Comparison of ENCODE assay signal across 23 mouse cellular contexts in the genomic region with DNA sequence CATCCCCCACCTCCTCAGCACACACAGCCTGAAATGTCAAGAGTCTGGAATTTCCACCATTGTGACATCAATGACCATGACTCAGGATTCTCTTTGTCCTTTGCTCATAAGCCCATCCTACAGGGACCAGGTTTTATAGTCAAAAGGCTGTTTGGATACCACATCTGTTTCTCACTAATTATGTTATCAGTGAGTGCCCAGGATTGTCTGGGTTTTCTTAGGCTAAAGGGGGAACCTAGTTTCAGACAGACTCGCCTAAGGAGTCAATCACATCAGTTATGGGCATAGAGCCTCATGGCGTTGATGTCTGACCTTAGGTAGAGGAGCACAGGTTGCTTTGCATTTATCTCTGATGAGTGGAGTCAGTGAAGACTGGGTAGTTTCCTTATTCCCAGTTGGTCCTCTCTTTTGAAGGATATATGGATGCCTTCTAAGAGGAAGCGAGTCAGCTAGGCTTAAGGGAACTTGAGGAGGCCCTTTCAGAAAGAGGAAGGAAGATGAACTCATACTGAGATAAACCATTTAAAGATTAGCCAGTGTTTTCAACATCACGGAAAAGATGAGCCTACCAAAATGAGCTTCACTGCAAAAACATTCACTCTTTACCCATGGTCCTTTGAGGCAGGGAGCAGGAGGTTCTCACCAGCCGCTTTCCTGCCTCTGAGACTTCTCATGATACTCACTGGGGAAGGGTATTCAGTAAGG.
DNase-seq lines count a peak whose midpoint lies in the region; ATAC-seq and TF ChIP-seq lines count a peak whose summit lies in the region.
"Had no signal": no experiment of that assay in that cellular context is flagged by ENCODE, and none has a peak within 500 bp of the region (broad histone marks: within the 10 kb centered on the region; RNA-seq: fewer than 3 reads in every experiment).

No protein-coding gene starts in this region.

- H3K4me1 ChIP-seq in G1E (ENCODE audit: insufficient read depth, low read depth, low read length): peaks cover 46% of the 10 kb centered on the region
- no peaks in the 10 kb centered on the region for H3K4me1 ChIP-seq in midbrain, postnatal 0 days (ENCODE audit: insufficient read depth, low read length)
- H3K4me1 ChIP-seq: embryonic facial prominence, embryonic 12.5 days; forebrain, embryonic 13.5 days; heart, embryonic 10.5 days; midbrain, embryonic 13.5 days had no signal

- no peaks in the 10 kb centered on the region for H3K27me3 ChIP-seq in G1E (ENCODE audit: insufficient read depth, low read length)
- no peaks in the 10 kb centered on the region for H3K27me3 ChIP-seq in splenic B cell, adult 2 months (ENCODE audit: control insufficient read depth, insufficient read depth, low read length, poor library complexity, severe bottlenecking)
- no peaks in the 10 kb centered on the region; the same call in 1 of the 2 replicates for H3K27me3 ChIP-seq in midbrain, postnatal 0 days (ENCODE audit: insufficient read depth, low read length)

- peak; percentile 64 for ATAC-seq in G1E (ENCODE audit: extremely low read depth, insufficient number of reproducible peaks, low FRiP score, poor library complexity, severe bottlenecking)
- peak; percentile 88 for ATAC-seq in granulocyte monocyte progenitor cell, adult 5-6 weeks (replicated peaks; ENCODE audit: poor library complexity, severe bottlenecking)
- no peak for ATAC-seq in midbrain, postnatal 0 days (ENCODE audit: low FRiP score)
- ATAC-seq in frontal cortex, adult (ENCODE audit: low TSS enrichment): no peak
- ATAC-seq: forebrain, embryonic 13.5 days; midbrain, embryonic 13.5 days had no signal

- TF ChIP-seq CTCF in G1E (IDR thresholded peaks at IDR 0.05; ENCODE audit: low read depth, low read length): no peak
- no peak for TF ChIP-seq CTCF in midbrain, postnatal 0 days (IDR thresholded peaks at IDR 0.05)

- DNase-seq in heart, adult 9 months (ENCODE audit: low spot score in 2 of 2): peak; percentile 3 to 29
- DNase-seq in heart, adult 11 months: no peak
- DNase-seq in G1E (ENCODE audit: low spot score): no peak
- peak; percentile 0 for DNase-seq in splenic B cell, adult 2 months (ENCODE audit: low read depth, low spot score)
- DNase-seq in midbrain, postnatal 0 days (ENCODE audit: low spot score): no peak
- DNase-seq: B cell, adult 2 months; cerebellum, adult 9-10 months; gastrocnemius, postnatal 25 days; kidney, adult 18-20 months; left cerebral cortex, postnatal 4 days; liver; lung, adult 18-20 months; right cerebral cortex, postnatal 4 days; thymus, postnatal 14 days had no signal

- 83% methylated on average over 5 of the region's 5 CpGs for WGBS in midbrain, postnatal 0 days

- H3K27ac ChIP-seq in midbrain, postnatal 0 days (ENCODE audit: low read depth, low read length): no peak overlapping the region
- H3K27ac ChIP-seq: embryonic facial prominence, embryonic 12.5 days; forebrain, embryonic 13.5 days; heart, embryonic 10.5 days; kidney, postnatal 0 days; midbrain, embryonic 13.5 days; stomach, postnatal 0 days had no signal

- no peaks in the 10 kb centered on the region for H3K36me3 ChIP-seq in G1E (replicated peaks)
- H3K36me3 ChIP-seq in splenic B cell, adult 2 months (ENCODE audit: control insufficient read depth, insufficient read depth, low read length, poor library complexity, severe bottlenecking): no peaks in the 10 kb centered on the region
- H3K36me3 ChIP-seq in midbrain, postnatal 0 days (ENCODE audit: insufficient read depth, low read length): no peaks in the 10 kb centered on the region
- H3K36me3 ChIP-seq: embryonic facial prominence, embryonic 12.5 days; heart, embryonic 10.5 days; midbrain, embryonic 13.5 days had no signal

- H3K4me2 ChIP-seq in midbrain, postnatal 0 days (ENCODE audit: low read depth, low read length, poor library complexity, severe bottlenecking): no peak overlapping the region
- H3K4me2 ChIP-seq: embryonic facial prominence, embryonic 12.5 days; forebrain, embryonic 13.5 days; midbrain, embryonic 13.5 days had no signal

- no peak overlapping the region for H3K4me3 ChIP-seq in G1E (ENCODE audit: low read depth, low read length)
- no peak overlapping the region for H3K4me3 ChIP-seq in midbrain, postnatal 0 days (ENCODE audit: low read depth, low read length)
- H3K4me3 ChIP-seq: embryonic facial prominence, embryonic 12.5 days; erythroblast, embryonic 14.5 days; forebrain, embryonic 13.5 days; heart, embryonic 10.5 days; midbrain, embryonic 13.5 days had no signal

- H3K9ac ChIP-seq in midbrain, postnatal 0 days (replicated peaks; ENCODE audit: low read length, poor library complexity, severe bottlenecking): no peak overlapping the region
- H3K9ac ChIP-seq: embryonic facial prominence, embryonic 12.5 days; forebrain, embryonic 13.5 days; midbrain, embryonic 13.5 days had no signal

- no peaks in the 10 kb centered on the region for H3K9me3 ChIP-seq in G1E (replicated peaks)
- no peaks in the 10 kb centered on the region for H3K9me3 ChIP-seq in midbrain, postnatal 0 days (ENCODE audit: low read length)
- H3K9me3 ChIP-seq: embryonic facial prominence, embryonic 12.5 days; forebrain, embryonic 13.5 days; heart, embryonic 10.5 days; midbrain, embryonic 13.5 days had no signal

Comparison
In these comparisons a context has a peak if more than half of its experiments do, and no peak if none do; other contexts are left out.
1. DNase-seq: peak in heart, adult 9 months (2 of 2) and splenic B cell, adult 2 months (single experiment); none in heart, adult 11 months (single experiment), G1E (single experiment) and midbrain, postnatal 0 days (single experiment).
2. ATAC-seq: peak in G1E (single experiment) and granulocyte monocyte progenitor cell, adult 5-6 weeks (single experiment); none in midbrain, postnatal 0 days (single experiment) and frontal cortex, adult (single experiment).